Mouse (Mus musculus) limb, embryonic 14.5 days (tissue): ENCODE data around the gene B3galt4. TPM values are rescaled to one million over a fixed set of nuclear protein-coding genes. Genes with fewer than 3 reads are reported as not detected.

Source experiments
- ATAC-seq: fragments of 200-750 bp; cut with Nextera tagmentation; 2 replicates; pipeline ENCODE4 v1.8.0; 2017; ENCODE audit warnings: low read depth, moderate number of reproducible peaks, moderate TSS enrichment; ENCODE audit not compliant: low FRiP score
- DNase-seq: peaks from one replicate; pipeline ENCODE4 v3.0.0-alpha.2; 2015; ENCODE audit warnings: low spot score
- H3K27ac ChIP-seq: fragments of 300-500 bp; sonication (generic); replicated peaks from 2 replicates; pipeline ENCODE4 v1.5.1; 2014; ENCODE audit warnings: low read depth, mild to moderate bottlenecking, low read length, moderate library complexity, mixed read lengths
- H3K27me3 ChIP-seq: fragments of 300-500 bp; sonication (generic); 2 replicates; pipeline ENCODE4 v1.6.1; 2014; ENCODE audit warnings: low read length, mixed read lengths; ENCODE audit not compliant: control insufficient read depth, insufficient read depth
- H3K36me3 ChIP-seq: fragments of 300-500 bp; sonication (generic); 2 replicates; pipeline ENCODE4 v1.6.1; 2014; ENCODE audit warnings: mild to moderate bottlenecking, low read length, moderate library complexity, mixed read lengths; ENCODE audit not compliant: control insufficient read depth, insufficient read depth
- H3K4me1 ChIP-seq: fragments of 300-500 bp; sonication (generic); 2 replicates; pipeline ENCODE4 v1.6.1; 2014; ENCODE audit warnings: antibody characterized with exemption, low read length, mixed read lengths; ENCODE audit not compliant: control insufficient read depth, insufficient read depth
- H3K4me2 ChIP-seq: fragments of 300-500 bp; sonication (generic); replicated peaks from 2 replicates; pipeline ENCODE4 v1.6.1; 2014; ENCODE audit warnings: low read depth, mild to moderate bottlenecking, low read length, moderate library complexity; ENCODE audit not compliant: severe bottlenecking
- H3K4me3 ChIP-seq: fragments of 300-500 bp; sonication (generic); replicated peaks from 2 replicates; pipeline ENCODE4 v1.5.1; 2014; ENCODE audit warnings: low read length
- H3K9ac ChIP-seq: fragments of 300-500 bp; sonication (generic); 2 replicates; pipeline ENCODE4 v1.6.1; 2014; ENCODE audit warnings: mild to moderate bottlenecking, low read depth, low read length, moderate library complexity; ENCODE audit not compliant: severe bottlenecking
- H3K9me3 ChIP-seq: fragments of 300-500 bp; sonication (generic); 2 replicates; pipeline ENCODE4 v1.6.1; 2016; ENCODE audit warnings: low read length; ENCODE audit not compliant: control insufficient read depth
- POLR2A ChIP-seq: fragments of 200-500 bp; IDR thresholded peaks from 2 replicates; pipeline ENCODE4 v1.8.0; 2012; ENCODE audit warnings: inconsistent platforms, mild to moderate bottlenecking, moderate library complexity, borderline replicate concordance; ENCODE audit not compliant: insufficient read depth, insufficient read length; ENCODE audit errors: extremely low read depth
- WGBS: fragments of 180-500 bp; shearing (Covaris S2); extraction: QIAGEN DNeasy Blood & Tissue Kit; methylation state at CpG from one replicate; pipeline ENCODE4 v1.1.7; 2014; 5-methylcytosine and 5-hydroxymethylcytosine counted together
- polyA plus RNA-seq, 2 experiments: library from polyadenylated mRNA; depleted of rRNA in 1 of 2; stranded (reverse) in 1 of 2; unstranded in 1 of 2; fragments of >200 nt; fragmentation: Nextera tagmentation in 1 of 2; extraction: Ambion mirVana in 1 of 2; gene quantifications; 2 replicates each; pipeline versions ENCODE4 v1.2.1 to v1.2.3; 2012 to 2014

Gene B3galt4
- polyA plus RNA-seq, 2 experiments = 4.0 to 7.7 TPM

DNA sequence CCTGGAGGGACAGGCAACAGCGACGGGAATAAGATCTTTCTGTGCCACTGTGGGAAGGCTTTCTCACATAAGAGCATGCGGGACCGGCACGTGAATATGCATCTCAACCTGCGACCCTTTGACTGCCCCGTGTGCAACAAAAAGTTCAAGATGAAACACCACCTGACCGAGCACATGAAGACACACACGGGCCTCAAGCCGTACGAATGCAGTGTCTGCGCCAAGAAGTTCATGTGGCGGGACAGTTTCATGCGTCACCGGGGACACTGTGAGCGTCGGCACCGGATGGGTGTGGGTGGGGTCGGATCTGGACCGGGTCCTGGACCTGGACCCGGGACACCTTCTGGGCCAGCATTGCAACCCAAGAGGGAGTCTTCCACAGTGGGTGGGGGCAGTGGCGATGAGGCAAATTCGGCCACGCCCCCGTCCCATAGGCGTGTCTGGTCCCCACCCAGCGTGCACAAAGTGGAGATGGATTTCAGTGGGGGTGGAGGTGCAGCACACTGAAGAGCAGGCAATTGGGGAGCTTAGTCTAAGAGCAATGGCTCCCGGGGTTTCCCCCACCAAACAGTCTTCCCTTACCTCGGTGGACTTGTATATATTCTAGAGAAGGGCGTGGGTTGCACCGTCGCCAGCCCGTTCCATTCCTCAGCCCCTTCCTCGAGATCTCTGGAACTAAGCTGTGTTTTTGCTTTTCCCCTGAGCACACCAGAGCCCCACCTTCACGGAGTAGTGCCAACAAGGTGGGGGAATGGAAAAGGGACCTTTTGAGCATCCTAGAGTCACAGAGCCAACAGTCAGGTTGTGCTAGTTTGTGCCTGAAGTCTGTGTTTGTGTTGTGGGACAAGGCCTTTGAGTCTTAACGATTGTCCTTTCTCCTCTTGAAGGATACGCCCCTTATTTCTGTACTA lies 32.7 kb downstream of the B3galt4 start:
- Histone ChIP-seq H3K4me2 (peak overlapping the region; percentile 99), H3K4me1 (peaks cover 18% of the 10 kb centered on the region), H3K36me3 (peaks cover 25% of the 10 kb centered on the region), H3K9me3 (no peaks in the 10 kb centered on the region), H3K4me3 (peak overlapping the region; percentile 67), H3K27me3 (no peaks in the 10 kb centered on the region), H3K9ac (peak overlapping the region; percentile 66; the same call in 1 of the 2 replicates), H3K27ac (no peak overlapping the region)
- 60% methylated on average over 37 of the region's 37 CpGs for WGBS
- ATAC-seq = no peak
- no peak for DNase-seq
- no peak for TF ChIP-seq POLR2A

DNA sequence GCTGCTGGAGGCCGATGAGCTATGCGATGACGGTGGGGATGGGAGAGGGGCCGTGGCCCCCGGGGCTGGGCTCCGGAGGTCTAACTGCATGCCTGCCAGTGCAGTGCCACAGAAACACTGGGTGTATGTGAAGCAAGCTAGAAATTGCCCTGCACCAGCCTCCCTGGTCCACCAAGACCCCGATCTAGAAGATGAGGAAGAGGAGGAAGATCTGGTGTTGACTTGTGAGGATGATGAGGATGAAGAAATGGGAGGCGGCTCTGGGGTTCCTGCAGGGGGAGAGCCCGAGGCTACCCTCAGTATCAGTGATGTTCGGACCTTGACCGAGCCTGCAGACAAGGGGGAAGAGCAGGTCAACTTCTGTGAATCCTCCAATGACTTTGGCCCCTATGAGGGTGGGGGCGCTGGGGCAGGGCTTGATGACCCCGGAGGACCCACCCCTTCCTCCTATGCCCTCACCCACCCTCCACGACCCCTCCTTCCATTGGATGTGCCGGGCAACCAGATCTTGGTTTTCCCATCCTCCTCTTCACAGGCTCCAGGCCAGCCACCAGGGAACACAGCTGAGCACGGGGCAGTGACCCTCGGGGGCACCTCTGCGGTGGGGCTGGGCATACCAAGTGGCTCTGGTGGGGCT lies 33.5 kb downstream of the B3galt4 start:
- DNase-seq (no peak), ATAC-seq (no peak)
- H3K4me2 ChIP-seq = no peak overlapping the region
- peaks cover 31% of the 10 kb centered on the region for H3K36me3 ChIP-seq
- H3K27ac ChIP-seq = no peak overlapping the region
- H3K4me1 ChIP-seq = peaks cover 18% of the 10 kb centered on the region
- 82% methylated on average over 18 of the region's 18 CpGs for WGBS
- 0 out of 2 replicates have a peak overlapping the region, but pooled peaks have one; percentile 4 for H3K4me3 ChIP-seq
- no peaks in the 10 kb centered on the region for H3K27me3 ChIP-seq
- H3K9ac ChIP-seq = no peak overlapping the region
- no peaks in the 10 kb centered on the region for H3K9me3 ChIP-seq
- TF ChIP-seq POLR2A = no peak

DNA sequence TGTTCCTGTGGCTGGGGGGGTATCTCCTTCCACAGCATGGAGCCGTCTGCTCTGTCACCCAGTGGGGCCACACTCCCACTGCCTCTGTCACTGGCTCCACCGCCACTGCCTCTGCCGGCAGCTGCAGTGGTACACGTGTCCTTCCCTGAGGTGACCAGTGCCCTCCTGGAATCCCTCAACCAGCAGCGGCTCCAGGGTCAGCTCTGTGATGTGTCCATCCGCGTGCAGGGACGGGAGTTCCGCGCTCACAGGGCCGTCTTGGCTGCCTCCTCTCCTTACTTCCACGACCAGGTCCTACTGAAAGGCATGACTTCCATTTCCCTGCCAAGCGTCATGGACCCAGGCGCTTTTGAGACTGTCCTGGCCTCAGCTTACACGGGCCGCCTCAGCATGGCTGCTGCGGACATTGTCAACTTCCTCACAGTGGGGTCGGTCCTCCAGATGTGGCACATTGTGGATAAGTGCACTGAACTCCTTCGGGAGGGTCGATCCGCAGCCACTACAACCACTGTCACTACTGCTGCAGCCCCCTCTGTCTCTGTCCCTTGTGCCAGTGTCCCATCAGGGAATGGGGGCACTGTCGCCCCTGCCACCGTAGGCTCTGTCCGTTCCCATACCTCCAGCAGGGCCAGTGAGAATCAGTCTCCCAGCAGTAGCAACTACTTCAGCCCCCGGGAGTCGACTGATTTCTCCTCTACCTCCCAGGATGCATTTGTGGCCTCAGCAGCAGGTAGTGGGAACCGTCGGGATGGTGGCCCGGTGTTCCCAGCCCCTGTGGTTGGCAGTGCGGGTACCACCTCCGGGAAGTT lies 34.2 kb downstream of the B3galt4 start:
- H3K27me3 ChIP-seq = no peaks in the 10 kb centered on the region
- peak overlapping the region; percentile 48 for H3K4me3 ChIP-seq
- no peak overlapping the region for H3K9ac ChIP-seq
- TF ChIP-seq POLR2A = no peak
- no peak overlapping the region for H3K27ac ChIP-seq
- peak overlapping the region; percentile 44 for H3K4me2 ChIP-seq
- ATAC-seq (no peak), DNase-seq (no peak)
- peaks cover 36% of the 10 kb centered on the region for H3K36me3 ChIP-seq
- WGBS = 74% methylated on average over 31 of the region's 31 CpGs
- no peaks in the 10 kb centered on the region for H3K9me3 ChIP-seq
- peaks cover 18% of the 10 kb centered on the region for H3K4me1 ChIP-seq

DNA sequence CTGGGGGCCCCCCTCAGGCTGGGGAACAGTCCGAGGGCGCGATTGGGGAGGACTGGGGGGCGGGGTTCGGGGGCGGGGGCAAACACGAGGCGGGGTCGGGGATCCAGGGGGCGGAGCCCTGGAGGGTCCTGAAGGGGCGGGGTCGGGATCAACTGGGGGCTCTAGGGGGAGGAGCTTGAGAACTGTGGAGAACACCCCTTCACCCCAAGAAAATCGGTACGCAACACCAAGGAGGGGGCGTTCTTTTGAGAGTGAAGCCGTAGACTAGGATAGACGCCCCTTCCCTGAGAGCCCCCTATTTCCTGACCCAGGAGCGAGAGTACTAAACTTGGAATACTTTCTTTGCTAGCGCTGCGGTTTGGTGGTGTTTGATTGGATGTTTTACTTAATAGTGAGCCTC lies 35.0 kb downstream of the B3galt4 start:
- DNase-seq = peak; percentile 80
- peak; percentile 27 for ATAC-seq
- no peaks in the 10 kb centered on the region for H3K9me3 ChIP-seq
- H3K4me1 ChIP-seq = peaks cover 18% of the 10 kb centered on the region
- no peak overlapping the region for H3K27ac ChIP-seq
- H3K27me3 ChIP-seq = no peaks in the 10 kb centered on the region
- H3K9ac ChIP-seq = peak overlapping the region; percentile 50
- no peak for TF ChIP-seq POLR2A
- H3K4me3 ChIP-seq = peak overlapping the region; percentile 48
- H3K36me3 ChIP-seq = peaks cover 43% of the 10 kb centered on the region
- WGBS = under 1% methylated on average over 16 of the region's 20 CpGs
- H3K4me2 ChIP-seq = peak overlapping the region; percentile 44
